Mouse (Mus musculus) monocyte, adult 2 months (primary cell): ENCODE results near the gene Erc2.

Source experiments
- DNase-seq, 2 experiments: peaks; one replicate each; pipeline ENCODE4 v3.0.0; 2022; ENCODE audit warnings: low spot score in 2 of 2, low read depth in 1 of 2

The Erc2 gene

GRCm38 (mm10) chr14:28057885-28058860 lies 435.9 kb downstream of the Erc2 start:
- DNase-seq = no peak

- no peak for DNase-seq
These were observed 438.7 kb downstream of the Erc2 start for GRCm38 (mm10) chr14:28060891-28061290.

- no peak for DNase-seq
These were observed 439.6 kb downstream of the Erc2 start for GRCm38 (mm10) chr14:28061649-28062375.

DNA sequence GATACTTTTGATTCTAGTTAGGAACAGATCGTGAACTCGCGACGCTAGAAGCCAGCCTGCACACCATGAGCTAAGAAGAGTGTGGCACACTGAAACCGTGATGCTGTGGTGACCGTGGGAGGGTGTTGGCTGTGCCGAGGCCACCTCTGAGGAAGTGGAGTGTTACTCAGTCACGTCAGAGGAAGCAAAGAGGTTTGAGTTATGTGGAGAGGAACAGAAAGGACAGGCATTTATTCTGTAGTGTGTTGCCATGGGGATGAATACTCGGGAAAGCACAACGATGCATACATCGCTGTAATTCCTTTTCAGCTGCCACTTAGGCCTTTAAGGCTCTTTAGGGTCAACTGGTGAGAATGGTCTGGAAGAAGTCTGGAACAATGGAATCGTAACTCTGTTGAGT lies 445.8 kb downstream of the Erc2 start:
- DNase-seq = no peak

- DNase-seq = no peak
These were observed 447.6 kb downstream of the Erc2 start for GRCm38 (mm10) chr14:28069826-28070225.

DNA sequence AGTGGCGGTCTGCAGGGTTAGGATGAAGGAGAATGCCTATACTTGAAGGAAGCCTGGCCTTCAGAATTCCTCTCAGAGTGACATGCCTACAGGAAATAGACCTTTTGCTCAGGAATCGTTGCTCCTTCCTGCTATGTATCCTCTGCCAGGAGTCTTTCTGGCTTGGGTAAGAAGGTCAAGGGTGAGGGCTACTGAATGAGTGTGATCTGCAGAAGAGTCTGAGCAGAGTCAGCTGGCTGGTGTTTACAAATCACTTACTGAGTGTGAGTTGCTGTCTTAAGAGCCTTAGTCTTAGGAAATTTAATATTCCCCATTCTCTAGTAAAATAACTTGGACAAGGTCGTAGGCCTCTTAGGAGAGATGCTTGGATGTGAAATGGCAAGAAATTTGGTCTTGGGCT lies 450.3 kb downstream of the Erc2 start:
- DNase-seq = no peak

GRCm38 (mm10) chr14:28089636-28090443 lies 467.6 kb downstream of the Erc2 start:
- no peak for DNase-seq

GRCm38 (mm10) chr14:28091367-28091766 lies 469.1 kb downstream of the Erc2 start:
- no peak for DNase-seq

DNA sequence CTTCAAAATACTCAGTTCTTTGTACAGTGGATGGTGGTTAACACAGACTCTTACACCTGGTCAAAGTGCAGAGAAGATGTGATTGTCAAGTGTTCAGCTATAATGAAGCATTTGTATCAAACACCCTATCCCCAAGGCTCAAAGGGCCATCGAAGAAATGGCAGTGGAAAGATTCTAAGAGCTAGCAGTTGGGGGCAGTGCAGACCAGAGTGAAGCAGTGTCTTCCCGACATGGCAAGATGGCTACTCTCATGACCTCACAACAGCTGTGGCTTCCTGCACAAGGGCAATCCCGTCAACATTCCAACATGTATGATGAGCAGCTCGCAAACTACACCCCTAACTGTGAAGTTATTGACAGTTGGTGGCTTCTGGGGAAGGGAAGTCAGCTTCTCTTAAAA lies 471.0 kb downstream of the Erc2 start:
- DNase-seq = no peak

- no peak for DNase-seq
These were observed 471.7 kb downstream of the Erc2 start for GRCm38 (mm10) chr14:28093913-28094312.

DNA sequence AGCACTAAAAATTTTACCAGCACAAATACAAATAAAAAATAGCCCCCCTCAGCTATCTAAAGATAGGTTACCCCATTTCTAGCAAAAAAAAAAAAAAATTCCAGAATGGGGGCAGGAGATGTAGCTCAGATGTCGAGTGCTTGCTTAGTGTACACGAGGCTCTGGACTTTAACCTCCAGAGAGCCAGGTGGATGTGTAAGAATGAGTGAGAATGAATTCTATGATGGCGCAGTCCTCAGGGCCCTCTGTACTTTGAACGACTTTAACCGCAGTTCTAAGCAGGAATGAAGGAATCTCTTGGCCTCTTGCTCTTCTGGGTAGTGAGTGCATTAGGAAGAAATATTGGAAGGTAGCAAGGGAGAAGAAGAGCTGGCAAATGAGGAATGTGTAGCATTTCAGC lies 476.9 kb downstream of the Erc2 start:
- no peak for DNase-seq

DNA sequence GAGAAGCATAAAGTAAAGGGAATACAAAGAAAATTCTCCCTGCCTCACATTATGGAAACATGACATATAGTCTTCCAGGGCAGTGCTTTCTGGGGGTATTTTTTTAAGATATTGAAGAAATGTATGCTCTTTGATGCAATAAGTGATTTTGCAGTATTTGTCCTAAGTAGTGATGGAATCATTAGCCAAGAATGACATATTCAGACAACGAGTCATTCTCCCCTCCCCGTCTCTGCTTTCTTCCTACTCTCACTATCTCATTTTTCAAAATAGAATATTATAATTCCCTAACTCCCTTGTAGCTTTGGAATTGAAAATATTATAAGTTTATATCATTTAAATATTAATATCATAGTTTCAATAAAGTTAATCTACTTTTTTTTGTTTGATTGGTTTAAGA lies 490.9 kb downstream of the Erc2 start:
- DNase-seq = no peak

DNA sequence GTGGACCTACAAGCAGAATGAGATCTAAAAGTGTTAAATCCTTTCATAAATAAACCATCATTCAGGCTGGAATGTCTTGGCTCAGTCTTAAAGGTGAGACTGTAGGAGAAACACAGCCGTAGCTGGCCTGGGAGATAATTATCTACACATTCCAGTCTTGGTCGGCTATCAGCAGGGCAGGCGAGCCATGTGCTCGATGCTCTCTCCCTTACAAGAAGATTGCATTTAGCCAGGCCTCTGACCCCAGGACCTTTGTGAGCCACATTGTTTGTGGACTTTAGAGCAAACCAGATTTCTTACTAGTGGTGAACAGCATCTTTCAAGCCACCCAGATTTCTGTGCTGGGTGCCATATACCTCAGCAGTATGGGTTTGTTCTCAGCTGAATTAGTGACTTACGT lies 498.6 kb downstream of the Erc2 start:
- no peak for DNase-seq

DNA sequence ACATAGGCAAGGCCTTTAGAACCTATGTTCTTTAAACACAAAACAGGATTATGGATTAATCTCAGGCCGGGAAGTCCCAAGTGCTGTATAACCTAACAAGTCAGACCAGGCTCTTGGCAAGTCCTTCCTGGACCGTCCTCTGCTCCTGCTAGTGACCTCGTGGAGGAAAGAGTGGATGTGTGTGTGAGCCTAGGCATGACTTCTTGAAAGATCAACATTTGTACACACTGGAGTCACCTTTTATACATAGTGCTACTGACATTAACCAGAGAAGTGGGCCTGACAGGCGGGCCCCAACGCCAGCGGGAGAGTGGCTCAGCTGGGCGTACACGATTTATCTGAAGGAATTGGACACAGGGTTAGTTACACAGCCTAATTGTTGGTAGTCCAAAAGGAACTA lies 504.6 kb downstream of the Erc2 start:
- no peak for DNase-seq

DNA sequence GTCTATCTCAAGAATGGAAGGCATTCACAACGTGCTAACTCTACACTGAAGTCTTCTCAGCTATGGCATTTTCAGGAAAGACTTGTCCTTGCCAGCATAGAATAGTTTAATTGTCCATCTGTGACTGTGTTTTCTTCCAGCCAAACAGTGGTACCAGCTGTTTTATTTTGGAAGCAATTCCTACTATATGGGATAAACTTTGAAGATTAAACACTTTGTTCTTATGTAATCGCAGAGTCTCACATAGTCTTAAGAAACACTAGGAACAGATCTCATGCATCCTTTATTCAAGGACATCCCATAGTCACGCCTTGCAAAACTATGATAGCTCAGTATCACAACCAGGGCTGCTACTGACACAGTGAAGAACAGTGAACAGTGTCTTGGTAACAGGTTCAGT lies 506.8 kb downstream of the Erc2 start:
- no peak for DNase-seq

DNA sequence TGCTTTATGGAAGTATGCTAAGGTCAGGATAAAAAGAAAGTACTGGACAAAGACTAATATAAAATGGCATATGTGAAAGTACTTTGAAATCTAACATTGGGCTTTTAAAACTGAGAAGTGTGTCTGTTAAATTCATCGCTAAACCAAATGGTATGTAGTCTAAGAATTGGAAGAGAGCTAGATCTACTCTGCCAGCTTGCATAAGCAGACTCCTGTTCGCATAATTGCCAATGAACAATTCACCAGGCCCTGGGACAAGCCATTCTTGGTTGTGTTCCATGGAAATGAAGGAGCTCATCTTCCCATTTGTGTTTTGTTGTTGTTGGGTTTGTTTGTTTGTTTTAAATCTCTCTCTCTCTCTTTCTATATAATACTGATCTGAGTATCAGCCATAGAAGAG lies 521.8 kb downstream of the Erc2 start:
- no peak for DNase-seq

DNA sequence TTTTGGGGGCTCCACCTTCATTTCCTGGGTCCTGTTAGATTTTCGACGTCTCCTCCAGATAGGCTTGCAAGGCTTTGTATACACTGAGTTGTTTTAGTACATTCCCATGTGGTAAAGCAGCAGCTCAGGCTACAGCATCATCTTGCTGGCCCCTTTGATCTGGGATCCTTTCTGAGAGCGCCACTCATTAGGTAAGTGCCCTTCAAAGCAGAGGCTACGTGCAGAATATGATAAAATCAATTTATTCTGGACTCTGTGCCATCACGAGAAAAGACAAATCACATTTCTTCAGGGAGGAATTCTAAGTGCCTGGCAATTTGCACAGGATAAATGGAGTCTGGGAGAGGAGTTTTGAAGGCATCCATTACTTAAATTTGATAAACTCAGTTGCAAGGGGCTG lies 525.0 kb downstream of the Erc2 start:
- no peak for DNase-seq

- DNase-seq = no peak
These were observed 528.7 kb downstream of the Erc2 start for GRCm38 (mm10) chr14:28150942-28151341.

- DNase-seq = no peak
These were observed 533.5 kb downstream of the Erc2 start for GRCm38 (mm10) chr14:28155706-28156105.

GRCm38 (mm10) chr14:28160852-28161251 lies 538.6 kb downstream of the Erc2 start:
- DNase-seq = no peak

- DNase-seq = no peak
These were observed 542.6 kb downstream of the Erc2 start for GRCm38 (mm10) chr14:28164642-28165408.
